Mouse (Mus musculus): ENCODE measurements around the gene Lipc. TPM values are rescaled to one million over a fixed set of nuclear protein-coding genes. Genes with fewer than 3 reads are reported as not detected.
A peak's percentile ranks its signal among the peaks of the same experiment; 100 is the strongest.

Lipc gene
- polyA plus RNA-seq, 1 experiment from 2014 or later = not detected

DNA sequence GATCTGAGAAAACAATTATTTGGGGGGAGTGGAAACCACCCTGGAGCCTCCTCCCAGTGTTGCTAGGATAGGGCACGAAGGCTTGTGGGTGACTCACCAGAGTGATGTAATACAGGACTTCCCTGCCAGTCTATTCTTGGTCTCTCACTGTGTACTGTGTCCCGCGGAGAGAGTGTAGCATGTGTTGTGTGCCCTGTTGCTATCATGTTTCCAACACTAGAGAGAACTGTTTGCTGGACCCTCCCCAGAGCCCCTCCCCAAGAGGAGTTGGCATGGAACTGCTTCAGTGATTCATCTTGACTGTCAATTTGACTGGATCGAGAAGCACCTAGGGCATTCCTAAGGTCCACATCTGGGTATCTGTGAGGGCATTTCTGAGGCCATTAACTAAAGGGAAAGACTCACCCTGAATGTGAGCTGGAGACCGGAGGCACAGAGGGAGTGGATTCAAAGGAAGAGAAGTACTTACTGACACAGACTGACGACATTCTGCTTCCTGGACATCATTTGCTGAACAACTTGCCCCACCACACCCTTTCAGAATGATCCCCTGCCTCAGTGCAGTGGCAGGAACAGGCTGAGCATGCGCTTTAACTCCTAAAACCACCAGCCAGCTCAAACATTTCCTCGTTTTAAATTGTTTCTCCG lies 9.2 kb downstream of the Lipc start:
- Histone ChIP-seq H3K9me3 (ENCODE audit: control insufficient read depth, low read length) (no peaks in the 10 kb centered on the region), H3K36me3 (ENCODE audit: control insufficient read depth, insufficient read depth, low read length) (no peaks in the 10 kb centered on the region), H3K9ac (ENCODE audit: low read length) (no peak overlapping the region), H3K4me3 (ENCODE audit: low read depth, low read length) (no peak overlapping the region), H3K4me2 (ENCODE audit: low read length) (no peak overlapping the region), H3K4me1 (replicated peaks; ENCODE audit: control insufficient read depth, insufficient read depth, low read length) (0 out of 2 replicates have a peak, but pooled peaks cover 3% of the 10 kb centered on the region), H3K27me3 (replicated peaks; ENCODE audit: control insufficient read depth, insufficient read depth, low read length) (no peaks in the 10 kb centered on the region), H3K27ac (ENCODE audit: low read depth) (no peak overlapping the region)
- WGBS = 70% methylated on average over 9 of the region's 9 CpGs
- ATAC-seq (replicated peaks; ENCODE audit: low FRiP score, low TSS enrichment, low read depth) (no peak), DNase-seq (ENCODE audit: low spot score) (no peak)

GRCm38 (mm10) chr9:70939752-70940501 lies 12.1 kb downstream of the Lipc start:
- DNase-seq (ENCODE audit: low spot score) (no peak), ATAC-seq (replicated peaks; ENCODE audit: low FRiP score, low TSS enrichment, low read depth) (no peak)
- no peak overlapping the region for H3K27ac ChIP-seq (ENCODE audit: low read depth)
- WGBS = 64% methylated on average over 8 of the region's 8 CpGs
- no peaks in the 10 kb centered on the region for H3K9me3 ChIP-seq (ENCODE audit: control insufficient read depth, low read length)
- no peak overlapping the region for H3K4me3 ChIP-seq (ENCODE audit: low read depth, low read length)
- H3K9ac ChIP-seq (ENCODE audit: low read length) = no peak overlapping the region
- H3K36me3 ChIP-seq (ENCODE audit: control insufficient read depth, insufficient read depth, low read length) = no peaks in the 10 kb centered on the region
- no peak overlapping the region for H3K4me2 ChIP-seq (ENCODE audit: low read length)
- 0 out of 2 replicates have a peak, but pooled peaks cover 3% of the 10 kb centered on the region for H3K4me1 ChIP-seq (replicated peaks; ENCODE audit: control insufficient read depth, insufficient read depth, low read length)
- no peaks in the 10 kb centered on the region for H3K27me3 ChIP-seq (replicated peaks; ENCODE audit: control insufficient read depth, insufficient read depth, low read length)

DNA sequence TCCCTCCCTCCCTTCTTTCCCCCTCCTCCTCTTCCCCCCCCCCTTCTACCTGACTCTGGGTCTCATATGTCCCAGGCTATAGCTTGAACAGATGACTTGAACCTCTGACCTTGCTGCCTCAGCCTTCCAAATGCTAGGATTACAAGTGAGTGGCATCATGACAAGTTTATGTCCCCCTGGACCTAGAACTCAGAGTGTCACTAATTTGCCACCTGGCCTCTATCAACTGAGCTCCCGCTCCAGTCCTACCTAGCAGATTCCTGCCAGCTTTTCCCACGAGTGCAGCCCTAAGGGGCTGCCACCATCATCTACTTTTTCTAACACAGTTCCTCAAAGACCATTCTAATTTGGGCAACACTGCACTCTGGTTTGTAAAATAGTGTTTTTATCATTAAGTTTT lies 13.2 kb downstream of the Lipc start:
- H3K27ac ChIP-seq (ENCODE audit: low read depth) = no peak overlapping the region
- H3K4me2 ChIP-seq (ENCODE audit: low read length) = no peak overlapping the region
- DNase-seq (ENCODE audit: low spot score) (no peak), ATAC-seq (replicated peaks; ENCODE audit: low FRiP score, low TSS enrichment, low read depth) (no peak)
- WGBS = 50% methylated on average over 2 of the region's 2 CpGs
- no peaks in the 10 kb centered on the region for H3K27me3 ChIP-seq (replicated peaks; ENCODE audit: control insufficient read depth, insufficient read depth, low read length)
- H3K4me3 ChIP-seq (ENCODE audit: low read depth, low read length) = no peak overlapping the region
- H3K36me3 ChIP-seq (ENCODE audit: control insufficient read depth, insufficient read depth, low read length) = no peaks in the 10 kb centered on the region
- no peaks in the 10 kb centered on the region for H3K9me3 ChIP-seq (ENCODE audit: control insufficient read depth, low read length)
- H3K9ac ChIP-seq (ENCODE audit: low read length) = no peak overlapping the region
- 0 out of 2 replicates have a peak, but pooled peaks cover 3% of the 10 kb centered on the region for H3K4me1 ChIP-seq (replicated peaks; ENCODE audit: control insufficient read depth, insufficient read depth, low read length)

DNA sequence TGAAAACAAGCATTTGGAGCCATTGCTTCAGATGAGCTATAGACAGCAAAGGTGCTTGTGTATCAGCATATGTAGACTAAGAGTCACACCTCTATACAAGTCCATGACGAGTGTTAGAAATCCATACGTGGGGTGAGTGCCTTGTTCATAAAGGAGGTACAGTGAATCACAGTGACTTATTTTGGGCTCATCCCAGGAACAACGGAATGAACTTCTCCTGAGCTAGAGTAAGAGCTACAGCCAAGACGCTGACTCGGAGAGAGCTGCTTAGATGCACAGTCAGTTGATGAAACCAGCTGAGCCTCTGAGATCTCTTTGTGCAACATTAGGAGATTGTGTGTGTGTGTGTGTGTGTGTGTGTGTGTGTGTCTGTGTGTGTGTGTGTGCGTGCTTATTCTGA lies 13.9 kb downstream of the Lipc start:
- no peaks in the 10 kb centered on the region for H3K27me3 ChIP-seq (replicated peaks; ENCODE audit: control insufficient read depth, insufficient read depth, low read length)
- H3K27ac ChIP-seq (ENCODE audit: low read depth) = no peak overlapping the region
- H3K4me3 ChIP-seq (ENCODE audit: low read depth, low read length) = no peak overlapping the region
- H3K4me2 ChIP-seq (ENCODE audit: low read length) = no peak overlapping the region
- whole genome bisulfite sequencing = 93% methylated on average over 6 of the region's 6 CpGs
- H3K4me1 ChIP-seq (replicated peaks; ENCODE audit: control insufficient read depth, insufficient read depth, low read length) = 0 out of 2 replicates have a peak, but pooled peaks cover 3% of the 10 kb centered on the region
- ATAC-seq (replicated peaks; ENCODE audit: low FRiP score, low TSS enrichment, low read depth) (no peak), DNase-seq (ENCODE audit: low spot score) (no peak)
- H3K36me3 ChIP-seq (ENCODE audit: control insufficient read depth, insufficient read depth, low read length) = no peaks in the 10 kb centered on the region
- H3K9ac ChIP-seq (ENCODE audit: low read length) = no peak overlapping the region
- H3K9me3 ChIP-seq (ENCODE audit: control insufficient read depth, low read length) = no peaks in the 10 kb centered on the region

- Histone ChIP-seq H3K9me3 (ENCODE audit: control insufficient read depth, low read length) (no peaks in the 10 kb centered on the region), H3K4me1 (replicated peaks; ENCODE audit: control insufficient read depth, insufficient read depth, low read length) (no peaks in the 10 kb centered on the region), H3K27me3 (replicated peaks; ENCODE audit: control insufficient read depth, insufficient read depth, low read length) (no peaks in the 10 kb centered on the region), H3K9ac (ENCODE audit: low read length) (no peak overlapping the region), H3K27ac (ENCODE audit: low read depth) (no peak overlapping the region), H3K4me3 (ENCODE audit: low read depth, low read length) (no peak overlapping the region), H3K4me2 (ENCODE audit: low read length) (no peak overlapping the region), H3K36me3 (ENCODE audit: control insufficient read depth, insufficient read depth, low read length) (no peaks in the 10 kb centered on the region)
- no peak for DNase-seq (ENCODE audit: low spot score)
- ATAC-seq (replicated peaks; ENCODE audit: low FRiP score, low TSS enrichment, low read depth) = no peak
- WGBS = 68% methylated on average over 8 of the region's 8 CpGs
Observed at GRCm38 (mm10) chr9:70934587-70935295, 17.3 kb downstream of the Lipc start.

DNA sequence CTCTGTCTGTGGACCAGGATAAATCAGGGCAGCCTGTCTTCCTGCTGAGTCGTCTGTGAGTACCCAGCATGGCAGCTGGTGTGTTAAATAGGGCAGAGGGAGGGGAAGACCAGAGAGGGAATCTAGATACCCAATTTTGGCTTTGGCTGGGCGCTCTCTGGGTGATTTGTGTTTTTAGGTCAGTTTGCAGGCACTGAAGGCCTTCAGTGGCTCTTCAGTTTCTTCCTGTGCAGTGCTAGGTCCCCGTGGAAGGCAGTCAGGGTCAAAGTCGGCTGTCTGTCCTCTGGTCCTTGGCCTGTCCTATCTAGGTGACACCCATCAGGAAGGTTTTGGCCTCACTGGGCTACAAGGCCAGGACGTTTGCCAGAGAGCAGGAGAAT lies 21.4 kb downstream of the Lipc start:
- Histone ChIP-seq H3K9ac (ENCODE audit: low read length) (no peak overlapping the region), H3K4me2 (ENCODE audit: low read length) (no peak overlapping the region), H3K27ac (ENCODE audit: low read depth) (no peak overlapping the region), H3K36me3 (ENCODE audit: control insufficient read depth, insufficient read depth, low read length) (no peaks in the 10 kb centered on the region), H3K4me3 (ENCODE audit: low read depth, low read length) (no peak overlapping the region), H3K9me3 (ENCODE audit: control insufficient read depth, low read length) (no peaks in the 10 kb centered on the region), H3K27me3 (replicated peaks; ENCODE audit: control insufficient read depth, insufficient read depth, low read length) (no peaks in the 10 kb centered on the region), H3K4me1 (replicated peaks; ENCODE audit: control insufficient read depth, insufficient read depth, low read length) (no peaks in the 10 kb centered on the region)
- 60% methylated on average over 5 of the region's 5 CpGs for WGBS
- DNase-seq (ENCODE audit: low spot score) (no peak), ATAC-seq (replicated peaks; ENCODE audit: low FRiP score, low TSS enrichment, low read depth) (no peak)

DNA sequence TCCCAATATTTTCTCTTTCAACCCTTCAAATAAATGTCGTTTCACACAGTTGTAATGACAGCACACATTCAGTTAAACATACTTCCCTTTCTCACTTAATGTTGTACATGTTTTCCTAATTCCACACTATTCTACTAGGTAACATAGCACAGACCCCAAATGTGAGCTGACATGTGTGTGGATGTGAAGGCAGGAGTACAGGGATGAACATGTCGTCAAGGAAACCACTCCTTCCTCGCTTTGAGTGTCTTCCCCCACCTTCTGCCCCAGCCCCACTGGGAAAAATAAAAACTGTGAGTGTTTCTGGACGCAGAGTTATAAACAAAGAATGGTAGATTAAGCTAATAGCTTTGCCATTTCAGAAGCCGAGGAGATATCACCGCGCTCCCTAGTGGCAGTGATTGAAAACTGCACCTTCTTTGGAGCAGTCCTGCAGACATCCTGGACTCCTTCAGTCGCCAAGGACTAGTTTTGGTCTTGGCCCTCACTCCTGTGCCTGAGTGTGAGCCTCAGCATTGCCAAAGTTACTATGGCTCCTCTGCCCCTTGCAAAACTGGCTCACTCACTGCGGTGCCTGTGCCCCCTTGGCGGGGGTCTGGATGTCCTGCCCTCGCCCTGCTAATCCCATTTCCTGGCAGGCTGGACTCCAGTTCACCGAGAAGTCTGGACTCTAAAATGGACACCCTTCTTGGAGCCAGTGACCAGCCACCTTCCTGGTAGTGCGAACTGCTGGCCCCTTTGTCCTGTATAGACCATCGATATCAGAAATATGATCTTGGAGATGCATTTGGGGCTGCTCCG lies 22.0 kb downstream of the Lipc start:
- Histone ChIP-seq H3K4me2 (ENCODE audit: low read length) (no peak overlapping the region), H3K27me3 (replicated peaks; ENCODE audit: control insufficient read depth, insufficient read depth, low read length) (no peaks in the 10 kb centered on the region), H3K36me3 (ENCODE audit: control insufficient read depth, insufficient read depth, low read length) (no peaks in the 10 kb centered on the region), H3K4me1 (replicated peaks; ENCODE audit: control insufficient read depth, insufficient read depth, low read length) (no peaks in the 10 kb centered on the region), H3K27ac (ENCODE audit: low read depth) (no peak overlapping the region), H3K4me3 (ENCODE audit: low read depth, low read length) (no peak overlapping the region), H3K9me3 (ENCODE audit: control insufficient read depth, low read length) (no peaks in the 10 kb centered on the region), H3K9ac (ENCODE audit: low read length) (no peak overlapping the region)
- 55% methylated on average over 15 of the region's 15 CpGs for WGBS
- peak; percentile 63 for DNase-seq (ENCODE audit: low spot score)
- no peak for ATAC-seq (replicated peaks; ENCODE audit: low FRiP score, low TSS enrichment, low read depth)

DNA sequence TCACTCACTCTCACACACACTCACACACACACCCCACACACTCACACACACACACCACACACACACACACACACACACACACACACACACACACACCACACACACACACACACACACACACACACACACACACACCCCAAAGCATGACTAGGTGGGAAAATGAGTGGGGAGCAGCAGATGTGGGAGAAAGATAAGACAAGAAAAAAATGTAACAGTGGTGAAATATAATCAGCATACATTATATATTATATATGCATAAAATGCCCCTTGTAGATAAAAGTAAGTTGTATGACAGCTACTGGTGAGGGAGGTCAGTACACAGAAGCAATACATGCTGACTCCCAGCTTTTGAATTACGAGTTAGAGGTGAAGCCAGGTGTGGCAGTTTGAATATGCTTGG lies 23.6 kb downstream of the Lipc start:
- Histone ChIP-seq H3K4me3 (ENCODE audit: low read depth, low read length) (no peak overlapping the region), H3K9ac (ENCODE audit: low read length) (no peak overlapping the region), H3K36me3 (ENCODE audit: control insufficient read depth, insufficient read depth, low read length) (no peaks in the 10 kb centered on the region), H3K27me3 (replicated peaks; ENCODE audit: control insufficient read depth, insufficient read depth, low read length) (no peaks in the 10 kb centered on the region), H3K9me3 (ENCODE audit: control insufficient read depth, low read length) (no peaks in the 10 kb centered on the region), H3K27ac (ENCODE audit: low read depth) (no peak overlapping the region), H3K4me1 (replicated peaks; ENCODE audit: control insufficient read depth, insufficient read depth, low read length) (no peaks in the 10 kb centered on the region), H3K4me2 (ENCODE audit: low read length) (no peak overlapping the region)
- 86% methylated on average over 1 of the region's 1 CpGs for WGBS
- no peak for DNase-seq (ENCODE audit: low spot score)
- no peak for ATAC-seq (replicated peaks; ENCODE audit: low FRiP score, low TSS enrichment, low read depth)

Data from intestine, embryonic 14.5 days (tissue).